Mouse (Mus musculus) forebrain, postnatal 0 days (tissue): ENCODE measurements around the gene Cep55. TPM values are rescaled to one million over a fixed set of nuclear protein-coding genes. Genes with fewer than 3 reads are reported as not detected.

Source experiments
- ATAC-seq: fragments of 200-750 bp; cut with Nextera tagmentation; 2 replicates; pipeline ENCODE4 v1.8.0; 2017; ENCODE audit warnings: mild to moderate bottlenecking, moderate library complexity
- DNase-seq: peaks from one replicate; pipeline ENCODE4 v3.0.0-alpha.2; 2015
- H3K27ac ChIP-seq: fragments of 300-500 bp; sonication (generic); 2 replicates; pipeline ENCODE4 v1.5.1; 2014; ENCODE audit warnings: low read depth, mild to moderate bottlenecking, antibody characterized with exemption, low read length, moderate library complexity, mixed read lengths
- H3K27me3 ChIP-seq: fragments of 300-500 bp; sonication (generic); 2 replicates; pipeline ENCODE4 v1.6.1; 2014; ENCODE audit warnings: mild to moderate bottlenecking, low read length, mixed read lengths; ENCODE audit not compliant: insufficient read depth
- H3K36me3 ChIP-seq: fragments of 300-500 bp; sonication (generic); 2 replicates; pipeline ENCODE4 v1.6.1; 2014; ENCODE audit warnings: mild to moderate bottlenecking, moderate library complexity; ENCODE audit not compliant: insufficient read depth
- H3K4me1 ChIP-seq: fragments of 300-500 bp; sonication (generic); 2 replicates; pipeline ENCODE4 v1.6.1; 2014; ENCODE audit warnings: antibody characterized with exemption; ENCODE audit not compliant: insufficient read depth
- H3K4me2 ChIP-seq: fragments of 300-500 bp; sonication (generic); 2 replicates; pipeline ENCODE4 v1.6.1; 2014; ENCODE audit warnings: low read depth, mild to moderate bottlenecking, moderate library complexity
- H3K4me3 ChIP-seq: fragments of 300-500 bp; sonication (generic); 2 replicates; pipeline ENCODE4 v1.5.1; 2014; ENCODE audit warnings: low read depth, low read length, mixed read lengths
- H3K9ac ChIP-seq: fragments of 300-500 bp; sonication (generic); 2 replicates; pipeline ENCODE4 v1.6.1; 2014; ENCODE audit warnings: mild to moderate bottlenecking
- H3K9me3 ChIP-seq: fragments of 300-500 bp; sonication (generic); 2 replicates; pipeline ENCODE4 v1.6.1; 2016; ENCODE audit warnings: low read length
- CTCF ChIP-seq: sonication (generic); IDR thresholded peaks from 2 replicates; pipeline ENCODE4 v1.5.1; 2016; ENCODE audit warnings: antibody characterized with exemption, control low read depth, low read depth
- WGBS: fragments of 180-500 bp; shearing (Covaris S2); extraction: QIAGEN DNeasy Blood & Tissue Kit; methylation state at CpG from one replicate; pipeline ENCODE4 v1.1.7; 2014; 5-methylcytosine and 5-hydroxymethylcytosine counted together
- polyA plus RNA-seq: library from polyadenylated mRNA; unstranded; fragments of >200 nt; fragmentation: Nextera tagmentation; extraction: Ambion mirVana; gene quantifications from 2 replicates; pipeline ENCODE4 v1.2.1, GENCODE M21; 2015
- total RNA-seq: library from RNA; depleted of rRNA; stranded (reverse); fragments of >200 nt; gene quantifications from 2 replicates; pipeline ENCODE4 v1.2.3, GENCODE M21; 2014

Gene Cep55
- total and polyA plus RNA-seq, 2 experiments from 2014 or later: 2.3 to 3.9 TPM

DNA sequence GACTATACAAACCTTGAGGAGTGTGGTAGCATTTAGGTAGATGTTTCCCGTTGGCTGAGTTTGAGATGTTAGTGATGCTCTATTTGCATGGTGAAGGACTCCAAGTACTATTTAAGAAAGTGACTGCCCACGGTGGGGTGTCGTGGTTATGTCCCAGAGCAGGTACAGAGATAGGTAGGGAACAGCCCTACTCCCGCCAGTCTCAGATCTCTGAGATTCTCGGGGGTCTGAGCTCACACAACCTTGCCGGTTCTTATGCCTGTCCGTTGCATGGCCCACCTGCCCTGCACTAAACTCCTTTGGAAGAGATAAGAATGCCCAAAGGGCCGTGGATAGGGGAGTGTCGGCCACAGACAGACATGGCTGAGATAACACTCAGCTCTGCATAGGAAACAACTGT lies 23.7 kb upstream of the Cep55 start:
- Histone ChIP-seq H3K36me3 (no peaks in the 10 kb centered on the region), H3K4me1 (0 out of 2 replicates have a peak, but pooled peaks cover 4% of the 10 kb centered on the region), H3K4me3 (no peak overlapping the region), H3K9me3 (no peaks in the 10 kb centered on the region), H3K9ac (no peak overlapping the region), H3K27me3 (no peaks in the 10 kb centered on the region), H3K4me2 (peak overlapping the region; percentile 27), H3K27ac (no peak overlapping the region)
- no peak for ATAC-seq
- WGBS: 77% methylated on average over 9 of the region's 9 CpGs
- TF ChIP-seq CTCF: no peak
- no peak for DNase-seq

DNA sequence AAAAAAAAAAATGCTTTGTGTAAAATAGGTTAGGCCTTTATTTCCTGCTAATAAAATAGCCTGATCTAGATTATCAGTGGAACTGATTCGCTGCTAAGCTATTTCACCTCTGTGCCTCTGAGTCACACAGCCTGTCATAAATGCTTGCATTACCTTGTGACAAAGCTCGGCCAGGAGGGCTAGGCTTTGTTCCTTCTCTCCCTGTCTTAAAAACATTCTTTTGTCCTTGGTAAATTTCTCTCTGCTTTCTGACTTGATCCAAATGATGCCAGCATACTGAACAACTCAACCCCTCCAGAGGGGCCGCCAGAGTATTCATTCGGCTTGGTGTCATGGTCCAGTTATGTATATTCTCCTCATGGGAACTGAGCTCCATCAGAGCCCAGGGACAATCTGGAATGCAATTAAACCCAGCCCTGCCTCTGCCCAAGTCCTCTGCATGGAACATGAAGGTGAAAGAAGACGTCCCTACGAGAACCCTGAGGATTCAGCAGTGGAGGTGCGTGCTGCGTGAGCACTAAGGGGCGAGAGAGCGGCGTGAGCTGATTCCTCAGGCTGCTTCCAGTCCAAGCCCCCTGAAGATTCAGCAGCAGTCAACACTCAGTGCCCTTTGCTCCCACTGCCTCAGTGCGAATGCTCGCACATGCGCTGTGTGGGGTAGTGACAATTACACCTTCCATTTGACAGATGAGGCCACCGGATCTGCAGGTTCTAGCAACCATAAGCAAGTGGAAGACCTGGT lies 21.6 kb upstream of the Cep55 start:
- TF ChIP-seq CTCF: no peak
- no peak for ATAC-seq

GRCm38 (mm10) chr19:38033735-38034057 lies 21.1 kb upstream of the Cep55 start:
- Histone ChIP-seq H3K4me3 (no peak overlapping the region), H3K4me1 (0 out of 2 replicates have a peak, but pooled peaks cover 4% of the 10 kb centered on the region), H3K36me3 (no peaks in the 10 kb centered on the region), H3K9ac (no peak overlapping the region), H3K9me3 (no peaks in the 10 kb centered on the region), H3K4me2 (no peak overlapping the region), H3K27me3 (no peaks in the 10 kb centered on the region), H3K27ac (no peak overlapping the region)
- WGBS: 91% methylated on average over 2 of the region's 2 CpGs
- TF ChIP-seq CTCF: no peak
- ATAC-seq: no peak
- no peak for DNase-seq

More for the DNA sequence above, 21.6 kb upstream of the Cep55 start:
- 85% methylated on average over 15 of the region's 15 CpGs for WGBS
- Histone ChIP-seq H3K4me3 (no peak overlapping the region), H3K9ac (no peak overlapping the region), H3K9me3 (no peaks in the 10 kb centered on the region), H3K4me1 (0 out of 2 replicates have a peak, but pooled peaks cover 4% of the 10 kb centered on the region), H3K27me3 (no peaks in the 10 kb centered on the region), H3K36me3 (no peaks in the 10 kb centered on the region), H3K27ac (no peak overlapping the region), H3K4me2 (no peak overlapping the region)
- DNase-seq: no peak

- TF ChIP-seq CTCF: no peak
- Histone ChIP-seq H3K9ac (no peak overlapping the region), H3K4me1 (0 out of 2 replicates have a peak, but pooled peaks cover 4% of the 10 kb centered on the region), H3K4me3 (no peak overlapping the region), H3K27ac (no peak overlapping the region), H3K36me3 (no peaks in the 10 kb centered on the region), H3K4me2 (no peak overlapping the region), H3K27me3 (no peaks in the 10 kb centered on the region), H3K9me3 (no peaks in the 10 kb centered on the region)
- DNase-seq (no peak), ATAC-seq (no peak)
- WGBS: 82% methylated on average over 2 of the region's 2 CpGs
Observed at GRCm38 (mm10) chr19:38034696-38035095, 20.1 kb upstream of the Cep55 start.

GRCm38 (mm10) chr19:38035766-38036165 lies 19.0 kb upstream of the Cep55 start:
- TF ChIP-seq CTCF: no peak
- H3K27ac ChIP-seq: no peak overlapping the region
- 0 out of 2 replicates have a peak, but pooled peaks cover 4% of the 10 kb centered on the region for H3K4me1 ChIP-seq
- no peak overlapping the region for H3K4me3 ChIP-seq
- H3K4me2 ChIP-seq: no peak overlapping the region
- no peak overlapping the region for H3K9ac ChIP-seq
- no peaks in the 10 kb centered on the region for H3K27me3 ChIP-seq
- no peaks in the 10 kb centered on the region for H3K9me3 ChIP-seq
- ATAC-seq: no peak
- DNase-seq: no peak
- WGBS: 81% methylated on average over 2 of the region's 2 CpGs
- H3K36me3 ChIP-seq: no peaks in the 10 kb centered on the region

DNA sequence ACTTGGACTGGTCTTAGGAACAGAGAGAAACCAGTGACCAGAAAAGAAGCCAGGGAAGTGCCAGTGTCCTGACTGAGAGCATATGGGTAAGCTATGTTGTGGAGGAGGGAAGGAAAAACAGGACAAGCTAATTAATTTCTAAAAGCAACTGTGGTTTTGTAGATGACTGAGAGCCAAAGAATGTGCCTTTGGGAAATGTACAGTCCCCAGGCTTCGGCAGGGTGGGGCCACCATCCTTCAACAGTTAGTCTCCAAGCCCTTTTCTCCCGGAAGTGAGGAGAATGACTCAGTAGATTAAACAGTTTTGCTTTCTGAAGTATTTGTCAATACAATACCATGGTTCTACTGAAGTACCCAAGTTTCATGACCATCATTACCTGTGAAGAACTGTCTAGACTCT lies 16.5 kb upstream of the Cep55 start:
- Histone ChIP-seq H3K9me3 (no peaks in the 10 kb centered on the region), H3K4me1 (no peaks in the 10 kb centered on the region), H3K36me3 (no peaks in the 10 kb centered on the region), H3K4me2 (no peak overlapping the region), H3K27me3 (peaks cover 4% of the 10 kb centered on the region), H3K27ac (no peak overlapping the region), H3K9ac (no peak overlapping the region), H3K4me3 (no peak overlapping the region)
- ATAC-seq (no peak), DNase-seq (no peak)
- WGBS: 82% methylated on average over 2 of the region's 2 CpGs
- no peak for TF ChIP-seq CTCF

DNA sequence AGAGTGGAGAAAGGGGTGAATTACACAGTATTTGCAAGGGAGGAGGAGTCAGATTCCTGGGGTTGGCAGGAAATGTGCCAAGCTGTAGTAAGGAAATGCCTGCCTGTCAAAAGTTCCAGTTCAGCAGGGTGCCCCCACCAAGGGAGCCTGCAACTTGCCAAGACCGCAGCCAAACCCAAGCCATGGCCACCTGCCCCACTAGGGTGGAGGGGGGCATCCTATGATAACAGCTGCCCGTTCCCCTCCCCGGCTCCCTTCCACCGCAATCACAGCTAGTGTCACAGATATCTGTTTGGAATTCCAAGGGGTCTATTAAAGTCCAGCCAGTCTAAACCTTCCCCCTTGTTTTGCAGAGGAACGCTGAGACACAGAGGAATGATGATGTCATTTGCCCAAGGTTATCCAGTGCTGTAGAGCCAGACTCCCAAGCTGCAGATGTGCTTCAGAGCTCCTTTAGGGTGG lies 12.5 kb upstream of the Cep55 start:
- Histone ChIP-seq H3K9ac (no peak overlapping the region), H3K4me3 (0 out of 2 replicates have a peak overlapping the region, but pooled peaks have one; percentile 32), H3K36me3 (no peaks in the 10 kb centered on the region), H3K4me1 (no peaks in the 10 kb centered on the region), H3K4me2 (peak overlapping the region; percentile 2; the same call in 1 of the 2 replicates), H3K9me3 (no peaks in the 10 kb centered on the region), H3K27me3 (peaks cover 4% of the 10 kb centered on the region), H3K27ac (no peak overlapping the region)
- ATAC-seq (no peak), DNase-seq (no peak)
- no peak for TF ChIP-seq CTCF
- WGBS: 39% methylated on average over 5 of the region's 5 CpGs
